Mouse (Mus musculus) bone marrow, adult 2 months (tissue): ENCODE results near the gene Mcrip1.

Source experiments
- CTCF ChIP-seq: fragments of 200-500 bp; IDR thresholded peaks from 2 replicates; pipeline ENCODE4 v1.5.1; 2011; ENCODE audit warnings: low read length, control low read depth; ENCODE audit not compliant: control insufficient read depth, insufficient read depth
- POLR2A ChIP-seq: fragments of 200-500 bp; IDR thresholded peaks from 2 replicates; pipeline ENCODE4 v1.6.1; 2011; ENCODE audit warnings: low read depth, mild to moderate bottlenecking, control low read depth, low read length, borderline replicate concordance; ENCODE audit not compliant: control insufficient read depth

- TF ChIP-seq CTCF (no peak), POLR2A (no peak)
Observed at GRCm38 (mm10) chr11:120542376-120542775, 7.2 kb downstream of the Mcrip1 start.
